Comparison of ENCODE assay signal across 8 mouse cellular contexts in genomic region chr17:84958986-84959664, GRCm38 (mm10). TPM values are rescaled to one million over a fixed set of nuclear protein-coding genes. Genes with fewer than 3 reads are reported as not detected.
DNase-seq lines count a peak whose midpoint lies in the region; ATAC-seq and TF ChIP-seq lines count a peak whose summit lies in the region.

No protein-coding gene starts in this region.

- TF ChIP-seq CTCF in bone marrow macrophage, adult 2 months (IDR thresholded peaks at IDR 0.05; ENCODE audit: low read depth, low read length) = no peak

- WGBS in kidney, embryonic 15.5 days = 26% methylated on average over 6 of the region's 6 CpGs
- WGBS in hindbrain, embryonic 12.5 days = 37% methylated on average over 6 of the region's 6 CpGs
- WGBS in midbrain, embryonic 14.5 days = 36% methylated on average over 6 of the region's 6 CpGs

- no peak overlapping the region for H3K27ac ChIP-seq in kidney, embryonic 15.5 days
- no peak overlapping the region for H3K27ac ChIP-seq in bone marrow macrophage, adult 2 months (ENCODE audit: insufficient read depth, low read depth, low read length)
- H3K27ac ChIP-seq in hindbrain, embryonic 12.5 days = no peak overlapping the region
- H3K27ac ChIP-seq in midbrain, embryonic 14.5 days (replicated peaks; ENCODE audit: low read depth, low read length) = no peak overlapping the region

- H3K27me3 ChIP-seq in kidney, embryonic 15.5 days = no peaks in the 10 kb centered on the region
- H3K27me3 ChIP-seq in hindbrain, embryonic 12.5 days = no peaks in the 10 kb centered on the region
- no peaks in the 10 kb centered on the region for H3K27me3 ChIP-seq in midbrain, embryonic 14.5 days (ENCODE audit: control insufficient read depth, insufficient read depth, low read length)

- H3K9me3 ChIP-seq in kidney, embryonic 15.5 days (replicated peaks) = no peaks in the 10 kb centered on the region
- H3K9me3 ChIP-seq in hindbrain, embryonic 12.5 days (replicated peaks) = no peaks in the 10 kb centered on the region
- H3K9me3 ChIP-seq in midbrain, embryonic 14.5 days (ENCODE audit: control insufficient read depth, low read length) = no peaks in the 10 kb centered on the region

- peak overlapping the region; percentile 63 for H3K4me2 ChIP-seq in kidney, embryonic 15.5 days
- H3K4me2 ChIP-seq in hindbrain, embryonic 12.5 days (replicated peaks) = peak overlapping the region; percentile 65
- H3K4me2 ChIP-seq in midbrain, embryonic 14.5 days (ENCODE audit: low read length) = peak overlapping the region; percentile 70

- no peak for DNase-seq in kidney, postnatal 14 days
- no peak for DNase-seq in midbrain, embryonic 14.5 days
- DNase-seq in layer of hippocampus, postnatal 36 days = no peak
- DNase-seq in cerebellum, adult 11-12 months = no peak
- DNase-seq in gastrocnemius, postnatal 4 days (ENCODE audit: low spot score in 2 of 2) = no peak

- H3K4me3 ChIP-seq in kidney, embryonic 15.5 days (replicated peaks) = peak overlapping the region; percentile 97
- peak overlapping the region; percentile 92 for H3K4me3 ChIP-seq in bone marrow macrophage, adult 2 months (ENCODE audit: insufficient read depth, low read length)
- peak overlapping the region; percentile 99 for H3K4me3 ChIP-seq in hindbrain, embryonic 12.5 days
- peak overlapping the region; percentile 96 for H3K4me3 ChIP-seq in midbrain, embryonic 14.5 days (replicated peaks; ENCODE audit: low read depth, low read length)

- no peak for TF ChIP-seq POLR2A in bone marrow macrophage, adult 2 months (IDR thresholded peaks at IDR 0.05; ENCODE audit: borderline replicate concordance, low read depth, low read length)

- peak overlapping the region; percentile 98 for H3K9ac ChIP-seq in kidney, embryonic 15.5 days
- H3K9ac ChIP-seq in hindbrain, embryonic 12.5 days = peak overlapping the region; percentile 99
- peak overlapping the region; percentile 96 for H3K9ac ChIP-seq in midbrain, embryonic 14.5 days (replicated peaks; ENCODE audit: low read length)

- no peak for ATAC-seq in kidney, embryonic 15.5 days (replicated peaks; ENCODE audit: low FRiP score)
- ATAC-seq in hindbrain, embryonic 12.5 days (ENCODE audit: low FRiP score) = no peak
- no peak for ATAC-seq in midbrain, embryonic 14.5 days (ENCODE audit: low FRiP score, low TSS enrichment)

- no peaks in the 10 kb centered on the region for H3K36me3 ChIP-seq in kidney, embryonic 15.5 days
- H3K36me3 ChIP-seq in hindbrain, embryonic 12.5 days = no peaks in the 10 kb centered on the region
- H3K36me3 ChIP-seq in midbrain, embryonic 14.5 days (ENCODE audit: control insufficient read depth, insufficient read depth, low read length) = no peaks in the 10 kb centered on the region

- peaks cover 26% of the 10 kb centered on the region for H3K4me1 ChIP-seq in kidney, embryonic 15.5 days
- peaks cover 18% of the 10 kb centered on the region for H3K4me1 ChIP-seq in bone marrow macrophage, adult 2 months (ENCODE audit: control insufficient read depth, insufficient read depth, low read length)
- H3K4me1 ChIP-seq in hindbrain, embryonic 12.5 days = peaks cover 32% of the 10 kb centered on the region
- H3K4me1 ChIP-seq in midbrain, embryonic 14.5 days (ENCODE audit: control insufficient read depth, insufficient read depth, low read length) = peaks cover 28% of the 10 kb centered on the region

RNA-seq across cellular contexts. Expression of gene Ppm1b, which starts 2.6 kb away (rescaled TPM):
- 73.4 and 78.7 TPM in 2 replicates for polyA plus RNA-seq in kidney, embryonic 15.5 days (2015; fragmentation: Nextera tagmentation; extraction: Ambion mirVana)
- polyA plus RNA-seq in bone marrow macrophage, adult 2 months (2012; ENCODE audit: insufficient read depth, insufficient read length, missing spikeins) = 38.7 and 40.2 TPM in 2 replicates
- polyA plus RNA-seq in hindbrain, embryonic 12.5 days (2016; fragmentation: Nextera tagmentation; extraction: Ambion mirVana) = 106 and 115 TPM in 2 replicates
- polyA plus RNA-seq in midbrain, embryonic 14.5 days (2014; fragmentation: Nextera tagmentation; extraction: Ambion mirVana) = 70.7 and 97.5 TPM in 2 replicates
- total RNA-seq in layer of hippocampus, postnatal 36 days (2021) = 100 to 1,000 TPM; 131 TPM
- 100 to 1,000 TPM; 140 to 148 TPM for total RNA-seq in gastrocnemius, postnatal 4 days (2021)
